Mouse (Mus musculus) ovary, adult 18-20 months (tissue): ENCODE data around the gene Fam169a.
"Not testable (repeated sequence)": the region's sequence is repeated elsewhere in the genome, so short reads cannot be mapped to it uniquely, and the experiment has no call there.

ENCODE experiments used
- DNase-seq: peaks from one replicate; pipeline ENCODE4 v3.0.0; 2022; ENCODE audit warnings: low spot score, mixed read lengths

Fam169a gene

DNA sequence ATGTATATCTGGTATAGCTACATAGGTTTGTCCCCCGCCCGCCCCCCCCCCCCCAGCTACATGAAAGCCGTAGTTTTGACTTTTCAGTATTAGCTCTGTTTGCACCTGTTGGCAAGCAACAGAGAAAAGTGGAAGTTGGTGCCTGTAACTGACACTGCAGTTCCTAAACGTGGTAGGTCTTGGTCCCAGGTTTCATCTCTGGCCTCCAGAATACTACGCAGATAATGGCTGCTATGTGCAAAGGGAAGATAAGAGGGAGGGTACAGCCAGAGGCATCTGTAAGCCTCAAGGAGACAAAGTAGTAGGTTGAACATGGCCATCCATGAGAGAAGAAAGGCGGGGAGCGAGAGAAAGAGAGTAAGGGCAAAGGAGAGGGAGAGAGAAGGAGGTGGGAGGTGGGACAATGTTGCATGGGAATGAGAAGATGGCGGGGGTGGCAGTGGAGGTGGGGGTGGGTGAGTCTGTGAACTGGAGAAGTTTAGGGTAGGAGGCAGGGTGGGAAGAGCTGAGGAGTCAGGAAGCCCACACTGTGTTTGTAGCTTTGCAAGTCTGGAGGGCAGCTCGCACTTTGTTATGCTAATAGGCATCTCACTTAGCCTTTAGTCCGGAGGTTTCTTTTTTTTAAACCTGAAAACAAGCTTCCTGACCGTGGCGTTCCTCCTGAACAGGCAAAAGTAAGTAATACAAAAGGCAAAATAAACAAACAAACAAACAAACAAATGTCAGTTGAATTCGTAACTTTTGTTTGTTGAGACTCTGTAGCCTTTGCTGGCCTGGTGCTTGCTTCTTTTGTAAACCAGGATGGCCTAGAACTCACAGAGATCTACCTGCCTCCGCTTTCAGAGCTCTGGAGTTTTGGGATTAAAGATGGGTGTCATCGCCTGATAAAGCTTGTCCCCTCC lies at the start of gene Fam169a:
Fam169a (plus strand) TSS at position 638 of the 902 bp plus-strand sequence.
- no peak for DNase-seq

- DNase-seq, result no peak
These were observed 49.4 kb upstream of the Fam169a start for GRCm38 (mm10) chr13:97017711-97018110.

GRCm38 (mm10) chr13:97020122-97020521 lies 47.0 kb upstream of the Fam169a start:
- DNase-seq, result no peak

- DNase-seq, result no peak
These were observed 45.2 kb upstream of the Fam169a start for GRCm38 (mm10) chr13:97021906-97022305.

- DNase-seq, result no peak
These were observed 37.0 kb upstream of the Fam169a start for GRCm38 (mm10) chr13:97030075-97030474.

GRCm38 (mm10) chr13:97034262-97034661 lies 32.8 kb upstream of the Fam169a start, which contains the start of gene 1700029F12Rik:
Gene 1700029F12Rik (minus strand): TSS chr13:97034362.
- DNase-seq, result no peak

DNA sequence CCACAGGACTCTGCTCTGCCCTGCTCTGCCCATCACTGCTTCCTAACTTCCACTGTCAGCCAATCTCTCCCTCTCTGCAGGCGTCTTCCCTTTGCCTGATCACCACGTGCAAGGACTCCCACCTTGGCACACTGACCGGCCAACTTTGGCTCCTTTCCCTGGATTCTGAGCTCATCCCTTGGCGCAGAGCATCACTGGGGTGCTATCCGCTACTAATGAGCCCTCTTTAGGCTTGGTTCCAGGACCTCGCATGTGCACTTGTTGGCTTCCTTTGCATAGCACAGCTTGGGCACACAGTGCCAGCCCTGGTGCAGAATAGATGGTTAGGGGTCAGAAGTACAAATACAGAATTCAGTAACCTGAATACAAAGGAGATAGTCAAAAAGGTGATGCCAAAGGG lies 15.9 kb upstream of the Fam169a start:
- DNase-seq, result no peak

GRCm38 (mm10) chr13:97052667-97053066 lies 14.4 kb upstream of the Fam169a start:
- no peak for DNase-seq

GRCm38 (mm10) chr13:97053844-97054243 lies 13.2 kb upstream of the Fam169a start:
- DNase-seq, result no peak

DNA sequence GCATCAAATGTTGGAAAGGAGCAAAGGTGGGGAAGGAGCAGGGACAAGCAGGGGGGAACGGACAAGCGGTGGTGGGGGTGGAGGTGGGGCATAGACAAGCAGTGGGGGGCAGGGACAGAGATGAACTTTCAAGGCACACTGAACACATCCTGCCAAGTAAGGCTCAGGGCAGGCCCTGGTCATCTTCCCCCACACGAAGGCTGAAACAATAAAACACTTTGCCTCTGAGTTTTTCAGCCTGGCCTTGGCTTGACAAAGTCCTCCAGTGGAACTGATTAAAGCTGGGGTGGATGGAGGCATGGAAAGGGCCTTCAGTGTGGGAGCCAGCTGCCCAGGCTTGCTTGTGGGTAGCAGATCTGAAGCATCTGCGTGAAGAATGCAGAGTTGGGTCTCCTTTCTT lies 9.3 kb upstream of the Fam169a start:
- peak; percentile 72 for DNase-seq

DNA sequence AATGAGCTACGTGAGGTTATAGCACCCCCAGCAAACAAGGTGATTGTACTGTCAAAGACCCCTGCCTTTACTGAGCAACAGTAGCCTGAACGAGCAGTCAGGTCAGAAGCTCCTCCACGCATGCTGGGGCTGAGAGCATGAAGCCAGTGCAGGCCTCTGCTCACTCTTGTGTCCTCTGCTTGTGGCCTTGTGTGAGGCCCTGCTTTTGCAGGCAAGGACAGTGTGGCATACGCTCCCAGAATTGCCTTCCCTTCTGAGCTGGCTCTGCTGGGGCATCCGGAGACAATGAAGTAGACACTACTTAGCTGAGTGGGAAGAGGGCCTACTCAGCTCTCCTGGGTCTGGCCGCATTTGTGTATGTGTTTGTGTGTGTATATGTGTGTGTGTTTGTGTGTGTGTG lies 7.3 kb upstream of the Fam169a start:
- DNase-seq, result peak; percentile 28

- DNase-seq, result no peak
These were observed 6.8 kb upstream of the Fam169a start for GRCm38 (mm10) chr13:97060331-97060730.

GRCm38 (mm10) chr13:97062151-97062550 lies 4.9 kb upstream of the Fam169a start:
- no peak for DNase-seq

- no peak for DNase-seq
These were observed 3.7 kb upstream of the Fam169a start for GRCm38 (mm10) chr13:97063431-97063830.

GRCm38 (mm10) chr13:97064413-97064812 lies 2.7 kb upstream of the Fam169a start:
- DNase-seq, result no peak

DNA sequence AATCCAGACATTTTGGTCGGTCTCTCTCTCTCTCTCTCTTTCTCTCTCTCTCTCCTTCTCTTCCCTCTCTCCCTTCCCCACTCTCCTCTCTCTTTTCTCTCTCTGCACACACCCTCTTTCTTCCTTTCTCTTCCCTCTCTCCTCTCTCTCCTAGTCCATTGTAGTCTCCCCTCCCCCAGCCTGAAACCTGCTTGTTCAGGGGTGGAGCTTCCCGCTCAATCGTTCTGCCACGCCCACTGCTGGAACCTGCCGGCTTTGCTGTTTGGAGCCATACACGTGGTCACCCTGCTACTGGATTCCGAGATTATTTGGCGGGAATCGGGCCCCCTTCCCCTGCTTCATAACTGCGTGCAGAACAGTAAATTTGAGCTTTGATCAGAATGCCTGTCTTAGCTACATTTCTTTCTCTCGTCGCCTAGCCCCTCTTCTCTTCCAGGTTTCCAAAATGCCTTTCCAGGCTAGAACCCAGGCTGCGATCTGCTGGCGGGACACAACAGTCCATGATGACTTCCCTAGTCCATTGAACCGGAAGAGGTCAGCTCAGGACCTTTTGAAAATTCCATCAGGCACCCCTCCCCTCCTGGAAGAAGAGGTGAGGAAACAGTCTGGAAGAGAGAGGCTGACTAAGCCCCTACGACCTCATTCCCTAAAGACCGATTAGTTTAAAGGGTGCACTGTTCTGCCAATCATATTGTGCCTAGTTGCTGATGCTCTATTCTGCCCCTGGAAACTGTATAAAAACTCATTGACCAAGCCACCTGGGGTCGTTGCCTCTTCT lies 2.1 kb upstream of the Fam169a start:
- not testable (repeated sequence) for DNase-seq

GRCm38 (mm10) chr13:97067691-97068090 lies 605 bp downstream of the Fam169a start:
- DNase-seq, result no peak

DNA sequence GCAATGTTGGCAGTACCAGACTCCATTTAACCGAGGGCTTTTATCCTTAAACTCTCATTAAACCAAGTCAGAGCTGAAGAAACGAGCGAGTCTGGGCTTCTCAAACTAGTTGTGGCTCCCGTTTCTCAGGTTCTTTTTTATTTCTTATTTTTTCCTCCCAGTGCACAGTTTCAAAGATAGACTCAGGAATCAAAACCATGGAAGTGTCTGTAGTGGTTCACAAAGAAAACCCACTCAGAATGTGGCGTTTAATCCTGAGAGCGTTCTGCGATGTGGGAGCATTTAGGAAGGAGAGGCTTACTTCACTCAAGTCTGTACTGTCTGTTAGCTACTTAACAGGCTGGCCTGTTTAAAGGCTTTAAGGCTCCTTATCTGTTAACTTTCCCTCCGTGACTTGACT lies 1.1 kb downstream of the Fam169a start:
- no peak for DNase-seq

- no peak for DNase-seq
These were observed 4.0 kb downstream of the Fam169a start for GRCm38 (mm10) chr13:97070931-97071625.

GRCm38 (mm10) chr13:97071626-97072241 lies 4.6 kb downstream of the Fam169a start:
- DNase-seq, result no peak

DNA sequence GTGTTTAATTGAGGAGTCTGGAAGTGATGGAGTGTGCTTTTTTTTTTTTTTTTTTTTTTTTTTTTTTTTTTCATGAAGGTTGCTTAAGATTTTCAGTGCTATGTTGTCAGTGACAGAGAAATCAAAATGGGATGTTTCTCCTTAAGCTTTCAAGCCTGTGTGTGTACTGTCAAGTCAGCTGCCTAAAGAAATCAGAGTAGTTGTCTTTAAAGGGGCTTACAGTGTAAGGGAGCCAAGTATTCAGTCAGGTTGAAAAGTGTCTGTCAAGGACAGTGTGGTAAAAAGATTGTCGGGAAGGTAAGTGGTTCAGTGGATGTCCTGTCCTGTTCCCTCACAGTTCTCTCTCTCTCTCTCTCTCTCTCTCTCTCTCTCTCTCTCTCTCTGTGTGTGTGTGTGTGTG lies 6.4 kb downstream of the Fam169a start:
- DNase-seq, result no peak

DNA sequence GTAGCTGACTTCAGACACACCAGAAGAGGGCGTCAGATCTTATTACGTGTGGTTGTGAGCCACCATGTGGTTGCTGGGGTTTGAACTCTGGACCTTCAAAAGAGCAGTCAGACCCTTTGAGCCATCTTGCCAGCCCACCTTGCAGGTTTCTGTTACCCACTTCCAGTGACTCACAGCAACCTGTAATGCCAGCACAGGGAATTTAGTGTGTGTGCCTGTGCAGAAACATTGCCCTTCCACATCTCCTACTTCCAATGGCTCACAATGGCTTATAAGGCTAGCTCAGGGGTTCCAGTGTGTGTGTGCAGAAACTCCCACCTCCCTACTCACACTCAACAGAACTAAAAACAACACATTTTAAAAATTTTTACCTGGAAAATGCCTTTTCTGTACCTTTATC lies 10.5 kb downstream of the Fam169a start:
- DNase-seq, result no peak
